Mouse (Mus musculus) cerebellum, adult 2 months (tissue): ENCODE measurements around the gene Cul9.

ENCODE experiments used
- CTCF ChIP-seq: fragments of 200-500 bp; IDR thresholded peaks from 2 replicates; pipeline ENCODE4 v1.5.1; 2011; ENCODE audit warnings: low read depth, mild to moderate bottlenecking, control low read depth, low read length, moderate library complexity, borderline replicate concordance; ENCODE audit not compliant: insufficient read depth
- POLR2A ChIP-seq: fragments of 200-500 bp; IDR thresholded peaks from 2 replicates; pipeline ENCODE4 v1.6.1; 2011; ENCODE audit warnings: low read length, control low read depth, borderline replicate concordance; ENCODE audit not compliant: insufficient read depth

DNA sequence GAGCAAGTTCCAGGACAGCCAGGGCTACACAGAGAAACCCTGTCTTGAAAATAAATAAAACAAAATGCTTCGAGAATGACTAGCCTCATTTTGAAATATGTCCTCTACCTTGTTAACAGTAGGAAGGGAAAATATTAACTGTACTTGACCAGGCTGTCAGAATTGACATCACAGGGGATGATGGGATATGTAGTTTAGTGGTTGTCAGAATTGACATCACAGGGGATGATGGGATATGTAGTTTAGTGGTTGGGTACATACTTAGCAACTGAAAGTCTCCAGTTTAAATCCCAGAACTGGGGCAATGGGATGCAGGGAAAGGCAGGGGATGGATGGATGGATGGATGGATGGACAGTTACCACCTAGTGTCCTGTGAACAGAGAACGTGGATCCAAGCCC lies 32.9 kb downstream of the Cul9 start:
- TF ChIP-seq CTCF = no peak
- TF ChIP-seq POLR2A = no peak
